In genomic region chr5:125525516-125525915, GRCm38 (mm10) we compare ENCODE assay signal across 17 mouse cellular contexts. TPM values are rescaled to one million over a fixed set of nuclear protein-coding genes. Genes with fewer than 3 reads are reported as not detected.
DNase-seq lines count a peak whose midpoint lies in the region; ATAC-seq and TF ChIP-seq lines count a peak whose summit lies in the region.
"Had no signal": no experiment of that assay in that cellular context is flagged by ENCODE, and none has a peak within 500 bp of the region (broad histone marks: within the 10 kb centered on the region; RNA-seq: fewer than 3 reads in every experiment).

No protein-coding gene starts in this region.

- no peaks in the 10 kb centered on the region for H3K4me1 ChIP-seq in heart, adult 2 months (ENCODE audit: control insufficient read depth, insufficient read depth, low read length)
- H3K4me1 ChIP-seq in heart, embryonic 10.5 days: peaks cover 5% of the 10 kb centered on the region; the same call in 1 of the 2 replicates
- H3K4me1 ChIP-seq in lung, postnatal 0 days (ENCODE audit: insufficient read depth, low read depth, low read length): no peaks in the 10 kb centered on the region; the same call in 1 of the 2 replicates
- H3K4me1 ChIP-seq in forebrain, embryonic 11.5 days (replicated peaks; ENCODE audit: control insufficient read depth, insufficient read depth, low read length): no peaks in the 10 kb centered on the region
- H3K4me1 ChIP-seq: embryonic facial prominence, embryonic 12.5 days; lung, embryonic 15.5 days; midbrain, embryonic 13.5 days; neural tube, embryonic 13.5 days had no signal

- H3K9ac ChIP-seq in heart, adult 2 months (ENCODE audit: low read depth, low read length): no peak overlapping the region
- H3K9ac ChIP-seq in lung, postnatal 0 days (replicated peaks; ENCODE audit: low read depth): no peak overlapping the region
- no peak overlapping the region for H3K9ac ChIP-seq in forebrain, embryonic 11.5 days (ENCODE audit: low read length)
- H3K9ac ChIP-seq: embryonic facial prominence, embryonic 12.5 days; forebrain, embryonic 12.5 days; heart, embryonic 15.5 days; hindbrain, embryonic 14.5 days; lung, embryonic 15.5 days; midbrain, embryonic 13.5 days; neural tube, embryonic 13.5 days had no signal

- no peaks in the 10 kb centered on the region for H3K36me3 ChIP-seq in heart, adult 2 months (ENCODE audit: control insufficient read depth, insufficient read depth, low read length)
- no peaks in the 10 kb centered on the region for H3K36me3 ChIP-seq in heart, embryonic 10.5 days
- no peaks in the 10 kb centered on the region for H3K36me3 ChIP-seq in lung, postnatal 0 days (ENCODE audit: insufficient read depth, low read length)
- H3K36me3 ChIP-seq in forebrain, embryonic 11.5 days (ENCODE audit: control insufficient read depth, insufficient read depth, low read length): no peaks in the 10 kb centered on the region
- H3K36me3 ChIP-seq: embryonic facial prominence, embryonic 12.5 days; forebrain, embryonic 12.5 days; heart, embryonic 15.5 days; lung, embryonic 15.5 days had no signal

- peaks cover 4% of the 10 kb centered on the region; the same call in 1 of the 2 replicates for H3K9me3 ChIP-seq in heart, embryonic 10.5 days
- H3K9me3 ChIP-seq in lung, postnatal 0 days (ENCODE audit: low read length): no peaks in the 10 kb centered on the region
- H3K9me3 ChIP-seq in forebrain, embryonic 11.5 days (ENCODE audit: control insufficient read depth, low read length): peaks cover 2% of the 10 kb centered on the region; the same call in 1 of the 2 replicates
- H3K9me3 ChIP-seq: embryonic facial prominence, embryonic 12.5 days; heart, embryonic 15.5 days; lung, embryonic 15.5 days had no signal

- no peak overlapping the region for H3K27ac ChIP-seq in heart, adult 2 months
- no peak overlapping the region for H3K27ac ChIP-seq in heart, embryonic 10.5 days
- no peak overlapping the region for H3K27ac ChIP-seq in lung, postnatal 0 days (ENCODE audit: low read length)
- H3K27ac ChIP-seq in forebrain, embryonic 11.5 days (ENCODE audit: low read depth, low read length): no peak overlapping the region
- H3K27ac ChIP-seq: embryonic facial prominence, embryonic 12.5 days; forebrain, embryonic 12.5 days; heart, embryonic 15.5 days; hindbrain, embryonic 14.5 days; lung, embryonic 15.5 days; midbrain, embryonic 13.5 days; neural tube, embryonic 13.5 days had no signal

- intact Hi-C loops in heart, adult 2 months (cut with DNase I): no loop called here
- intact Hi-C loops in left cerebral cortex, postnatal 10 days (cut with DNase I): loop anchor here (10.0 kb wide), 1 partner anchor 1709 kb away; no protein-coding TSS in a partner anchor

- peak; percentile 44 for TF ChIP-seq CTCF in heart, adult 2 months (IDR thresholded peaks at IDR 0.05)
- peak; percentile 48 for TF ChIP-seq CTCF in lung, postnatal 0 days (IDR thresholded peaks at IDR 0.05)

- no peaks in the 10 kb centered on the region for H3K79me2 ChIP-seq in heart, adult 2 months (replicated peaks; ENCODE audit: control insufficient read depth, insufficient read depth, low read length)

- no peak for DNase-seq in heart, adult 2 months
- DNase-seq in heart, embryonic 10.5 days (ENCODE audit: low spot score): no peak
- DNase-seq in lung, postnatal 0 days (ENCODE audit: low spot score): no peak
- DNase-seq in lung, adult 18-20 months: no peak
- peak; percentile 54 for DNase-seq in ES-CJ7 (ENCODE audit: low read depth, low spot score)
- DNase-seq in naive thymus-derived CD4-positive, alpha-beta T cell, adult 2 months (ENCODE audit: low read depth): peak; percentile 23
- DNase-seq in left cerebral cortex, postnatal 10 days (ENCODE audit: extremely low spot score in 1 of 2, low spot score in 2 of 2): no peak
- DNase-seq in forebrain, embryonic 11.5 days (ENCODE audit: low spot score): no peak
- DNase-seq: cerebellum, adult 18-20 months; gastrocnemius, postnatal 10 days had no signal

- no peak for TF ChIP-seq POLR2A in heart, adult 2 months (IDR thresholded peaks at IDR 0.05; ENCODE audit: insufficient read depth, low read depth, low read length)

- ATAC-seq in lung, postnatal 0 days: no peak
- ATAC-seq in forebrain, embryonic 11.5 days (replicated peaks; ENCODE audit: low FRiP score): no peak
- ATAC-seq: midbrain, embryonic 13.5 days had no signal

- TF ChIP-seq EP300 in heart, adult 2 months (IDR thresholded peaks at IDR 0.05; ENCODE audit: insufficient read depth, low read depth, low read length): no peak
- TF ChIP-seq EP300 in lung, postnatal 0 days (IDR thresholded peaks at IDR 0.05): no peak

- no peak overlapping the region for H3K4me3 ChIP-seq in heart, adult 2 months
- no peak overlapping the region for H3K4me3 ChIP-seq in heart, embryonic 10.5 days
- no peak overlapping the region for H3K4me3 ChIP-seq in lung, postnatal 0 days (ENCODE audit: low read depth, low read length)
- H3K4me3 ChIP-seq in forebrain, embryonic 11.5 days (ENCODE audit: low read depth, low read length): no peak overlapping the region
- H3K4me3 ChIP-seq: embryonic facial prominence, embryonic 12.5 days; forebrain, embryonic 12.5 days; heart, embryonic 15.5 days; lung, embryonic 15.5 days; midbrain, embryonic 13.5 days; neural tube, embryonic 13.5 days had no signal

- no peak overlapping the region for H3K4me2 ChIP-seq in lung, postnatal 0 days (replicated peaks; ENCODE audit: low read depth, low read length)
- H3K4me2 ChIP-seq in forebrain, embryonic 11.5 days (ENCODE audit: low read depth, low read length, severe bottlenecking): no peak overlapping the region
- H3K4me2 ChIP-seq: embryonic facial prominence, embryonic 12.5 days; forebrain, embryonic 12.5 days; heart, embryonic 15.5 days; hindbrain, embryonic 14.5 days; lung, embryonic 15.5 days; midbrain, embryonic 13.5 days; neural tube, embryonic 13.5 days had no signal

- no peaks in the 10 kb centered on the region for H3K27me3 ChIP-seq in heart, adult 2 months (ENCODE audit: control insufficient read depth, insufficient read depth, low read length)
- peaks cover 34% of the 10 kb centered on the region for H3K27me3 ChIP-seq in heart, embryonic 10.5 days (ENCODE audit: insufficient read depth, poor library complexity, severe bottlenecking)
- no peaks in the 10 kb centered on the region; the same call in 1 of the 2 replicates for H3K27me3 ChIP-seq in lung, postnatal 0 days (replicated peaks; ENCODE audit: insufficient read depth, low read length)
- peaks cover 7% of the 10 kb centered on the region; the same call in 1 of the 2 replicates for H3K27me3 ChIP-seq in forebrain, embryonic 11.5 days (ENCODE audit: control insufficient read depth, insufficient read depth, low read length)

- 51% methylated on average over 5 of the region's 5 CpGs for WGBS in heart, adult 2 months
- WGBS in heart, embryonic 10.5 days: 57% methylated on average over 5 of the region's 5 CpGs
- WGBS in lung, postnatal 0 days: 55% methylated on average over 5 of the region's 5 CpGs
- 61% methylated on average over 5 of the region's 5 CpGs for WGBS in forebrain, embryonic 11.5 days

RNA-seq across cellular contexts. Expression of gene Tmem132b, which starts 6.1 kb away (rescaled TPM):
- total RNA-seq in heart, adult 2 months (2021): not detected
- polyA plus RNA-seq in heart, adult 2 months (2012; rRNA removed): not detected in 2 replicates
- 0.04 TPM in 1 of 2 replicates, not detected in the other for polyA plus RNA-seq in heart, embryonic 10.5 days (2016; fragmentation: Nextera tagmentation; extraction: Ambion mirVana)
- polyA plus RNA-seq in lung, postnatal 0 days (2015; fragmentation: Nextera tagmentation; extraction: Ambion mirVana): not detected in 2 replicates
- total RNA-seq in left cerebral cortex, postnatal 10 days (2021): 100 to 1,000 TPM; 109 to 114 TPM
- polyA plus RNA-seq in forebrain, embryonic 11.5 days (2014; fragmentation: Nextera tagmentation; extraction: Ambion mirVana): 0.67 and 1.0 TPM in 2 replicates
- polyA plus RNA-seq: heart, embryonic 15.5 days had no signal

RNA-seq across cellular contexts. Expression of gene Aacs, which starts 49.9 kb away (rescaled TPM):
- total RNA-seq in heart, adult 2 months (2021): 1 to 10 TPM; 3.3 to 3.9 TPM
- polyA plus RNA-seq in heart, adult 2 months (2012; rRNA removed): 9.8 and 17.7 TPM in 2 replicates
- polyA plus RNA-seq in heart, embryonic 10.5 days (2016; fragmentation: Nextera tagmentation; extraction: Ambion mirVana): 24.2 and 30.1 TPM in 2 replicates
- polyA plus RNA-seq in lung, postnatal 0 days (2015; fragmentation: Nextera tagmentation; extraction: Ambion mirVana): 20.0 and 25.9 TPM in 2 replicates
- 10 to 100 TPM; 84.1 to 96.1 TPM for total RNA-seq in left cerebral cortex, postnatal 10 days (2021)
- 55.4 and 56.6 TPM in 2 replicates for polyA plus RNA-seq in forebrain, embryonic 11.5 days (2014; fragmentation: Nextera tagmentation; extraction: Ambion mirVana)

Comparison
In these comparisons a context has a peak if more than half of its experiments do, and no peak if none do; other contexts are left out.
1. DNase-seq: peak in ES-CJ7 (single experiment) and naive thymus-derived CD4-positive, alpha-beta T cell, adult 2 months (single experiment); none in heart, adult 2 months (0 of 2), heart, embryonic 10.5 days (single experiment), lung, postnatal 0 days (single experiment), lung, adult 18-20 months (0 of 2), left cerebral cortex, postnatal 10 days (0 of 2) and forebrain, embryonic 11.5 days (single experiment).